Mouse (Mus musculus) C2C12 (cell line): ENCODE data around the gene 1700088E04Rik. TPM values are rescaled to one million over a fixed set of nuclear protein-coding genes. Genes with fewer than 3 reads are reported as not detected.

Experiments
- H3K27me3 ChIP-seq: one replicate; pipeline ENCODE4 v1.6.1; 2011; ENCODE audit not compliant: control insufficient read depth, insufficient read depth, insufficient read length
- H3K36me3 ChIP-seq: one replicate; pipeline ENCODE4 v1.6.1; 2011; ENCODE audit not compliant: control insufficient read depth, insufficient read depth
- H3K4me3 ChIP-seq: one replicate; pipeline ENCODE4 v1.5.1; 2011; ENCODE audit warnings: mild to moderate bottlenecking, control low read depth; ENCODE audit not compliant: poor library complexity, insufficient read depth, severe bottlenecking
- H3K79me2 ChIP-seq: one replicate; pipeline ENCODE4 v1.6.1; 2011; ENCODE audit not compliant: control insufficient read depth, insufficient read depth
- H3K79me3 ChIP-seq: one replicate; pipeline ENCODE4 v1.6.1; 2011; ENCODE audit warnings: low read depth, control low read depth
- H3ac ChIP-seq: one replicate; pipeline ENCODE3; 2011; ENCODE audit warnings: low read depth; ENCODE audit not compliant: control insufficient read depth, insufficient read length
- CEBPB ChIP-seq: IDR thresholded peaks from one replicate; pipeline ENCODE4 v1.6.1; 2011; ENCODE audit warnings: low read depth, mild to moderate bottlenecking, control low read depth, moderate library complexity
- CTCF ChIP-seq: IDR thresholded peaks from one replicate; pipeline ENCODE4 v1.5.1; 2011; ENCODE audit not compliant: control insufficient read depth, insufficient read depth, insufficient read length
- FOSL1 ChIP-seq: IDR thresholded peaks from one replicate; pipeline ENCODE4 v1.8.0; 2011; ENCODE audit warnings: mild to moderate bottlenecking, low read length; ENCODE audit not compliant: poor library complexity, insufficient read depth, severe bottlenecking
- MAX ChIP-seq: IDR thresholded peaks from one replicate; pipeline ENCODE4 v1.6.1; 2011; ENCODE audit warnings: mild to moderate bottlenecking, control low read depth
- MYOD1 ChIP-seq: IDR thresholded peaks from one replicate; pipeline ENCODE4 v1.6.1; 2011; ENCODE audit warnings: low read depth; ENCODE audit not compliant: control insufficient read depth, insufficient read length
- MYOG ChIP-seq: IDR thresholded peaks from one replicate; pipeline ENCODE4 v1.6.1; 2011; ENCODE audit not compliant: control insufficient read depth, insufficient read length; ENCODE audit errors: extremely low read depth
- USF1 ChIP-seq: IDR thresholded peaks from one replicate; pipeline ENCODE4 v1.6.1; 2011; ENCODE audit warnings: low read depth, mild to moderate bottlenecking, control low read depth, moderate library complexity
- polyA plus RNA-seq: library from polyadenylated mRNA; unstranded; fragments of >200 nt; fragmentation: generic; extraction: Trizol; gene quantifications from one replicate; pipeline ENCODE4 v1.2.1, GENCODE M21; 2012; ENCODE audit warnings: missing spikeins

Gene 1700088E04Rik
- polyA plus RNA-seq, 1 experiment = 5.6 TPM

- H3K79me3 ChIP-seq = no peaks in the 10 kb centered on the region
- H3K36me3 ChIP-seq = peaks cover 12% of the 10 kb centered on the region
- no peaks in the 10 kb centered on the region for H3K27me3 ChIP-seq
- TF ChIP-seq CEBPB (no peak), MYOD1 (no peak), USF1 (no peak), MYOG (no peak)
- H3ac ChIP-seq = no peak overlapping the region
- no peaks in the 10 kb centered on the region for H3K79me2 ChIP-seq
- H3K4me3 ChIP-seq = no peak overlapping the region
Measured at GRCm38 (mm10) chr15:79100391-79100790, 40.7 kb downstream of the 1700088E04Rik start.

DNA sequence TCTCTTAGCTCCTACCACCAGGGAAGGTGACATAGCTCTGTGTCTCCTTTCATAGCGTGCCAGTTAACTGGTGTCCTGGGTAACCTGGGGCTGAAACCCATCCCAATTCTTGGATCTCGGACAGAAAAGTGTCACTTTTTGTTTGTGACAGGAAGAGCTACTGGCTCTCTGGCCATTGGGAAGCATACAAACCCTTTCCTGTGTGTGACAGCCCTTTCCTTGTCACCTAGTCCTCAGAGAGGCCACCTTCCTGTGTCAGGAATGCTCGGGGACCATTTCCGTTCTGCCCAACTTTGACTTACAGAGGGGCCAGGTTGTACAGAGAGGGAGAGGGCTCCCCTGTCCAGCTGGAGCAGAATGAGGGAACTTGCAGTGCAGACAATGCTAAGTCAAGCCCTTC lies 41.6 kb downstream of the 1700088E04Rik start:
- H3K27me3 ChIP-seq = no peaks in the 10 kb centered on the region
- no peak for TF ChIP-seq USF1
- no peak for TF ChIP-seq FOSL1
- TF ChIP-seq MAX = no peak
- no peak for TF ChIP-seq CEBPB
- TF ChIP-seq MYOD1 = no peak
- TF ChIP-seq CTCF = no peak
- no peak for TF ChIP-seq MYOG
- no peaks in the 10 kb centered on the region for H3K79me3 ChIP-seq
- no peak overlapping the region for H3K4me3 ChIP-seq
- no peak overlapping the region for H3ac ChIP-seq
- H3K79me2 ChIP-seq = no peaks in the 10 kb centered on the region
- H3K36me3 ChIP-seq = peaks cover 18% of the 10 kb centered on the region

GRCm38 (mm10) chr15:79098868-79099267 lies 42.2 kb downstream of the 1700088E04Rik start:
- no peak overlapping the region for H3ac ChIP-seq
- H3K4me3 ChIP-seq = no peak overlapping the region
- peaks cover 24% of the 10 kb centered on the region for H3K36me3 ChIP-seq
- no peaks in the 10 kb centered on the region for H3K27me3 ChIP-seq
- H3K79me3 ChIP-seq = no peaks in the 10 kb centered on the region
- no peaks in the 10 kb centered on the region for H3K79me2 ChIP-seq
- TF ChIP-seq CTCF (no peak), FOSL1 (no peak), MAX (no peak), MYOG (no peak), MYOD1 (no peak), CEBPB (no peak), USF1 (no peak)

GRCm38 (mm10) chr15:79098220-79098619 lies 42.8 kb downstream of the 1700088E04Rik start:
- no peak overlapping the region for H3K4me3 ChIP-seq
- TF ChIP-seq CEBPB (no peak), MYOD1 (no peak), CTCF (no peak), MYOG (no peak)
- H3K79me2 ChIP-seq = no peaks in the 10 kb centered on the region
- peaks cover 30% of the 10 kb centered on the region for H3K36me3 ChIP-seq
- H3K79me3 ChIP-seq = no peaks in the 10 kb centered on the region
- no peak overlapping the region for H3ac ChIP-seq
- H3K27me3 ChIP-seq = no peaks in the 10 kb centered on the region

- no peaks in the 10 kb centered on the region for H3K79me2 ChIP-seq
- H3K79me3 ChIP-seq = no peaks in the 10 kb centered on the region
- no peaks in the 10 kb centered on the region for H3K27me3 ChIP-seq
- H3ac ChIP-seq = no peak overlapping the region
- TF ChIP-seq MYOD1 = peak; percentile 42
- TF ChIP-seq MYOG = no peak
- H3K4me3 ChIP-seq = no peak overlapping the region
- peaks cover 36% of the 10 kb centered on the region for H3K36me3 ChIP-seq
Measured at GRCm38 (mm10) chr15:79097611-79098025, 43.4 kb downstream of the 1700088E04Rik start.

GRCm38 (mm10) chr15:79097135-79097534 lies 43.9 kb downstream of the 1700088E04Rik start:
- H3K79me2 ChIP-seq = peaks cover 2% of the 10 kb centered on the region
- TF ChIP-seq MAX (no peak), MYOD1 (no peak), MYOG (no peak), FOSL1 (no peak), CTCF (no peak), USF1 (no peak), CEBPB (no peak)
- no peak overlapping the region for H3ac ChIP-seq
- H3K4me3 ChIP-seq = no peak overlapping the region
- H3K36me3 ChIP-seq = peaks cover 41% of the 10 kb centered on the region
- H3K27me3 ChIP-seq = no peaks in the 10 kb centered on the region
- H3K79me3 ChIP-seq = no peaks in the 10 kb centered on the region
